Mouse (Mus musculus): Measurements from ENCODE around the gene Gapvd1. TPM values are rescaled to one million over a fixed set of nuclear protein-coding genes. Genes with fewer than 3 reads are reported as not detected.
A peak's percentile ranks its signal among the peaks of the same experiment; 100 is the strongest.

The Gapvd1 gene
- polyA plus RNA-seq, 1 experiment from 2014 or later, result 90.4 TPM

- no peak overlapping the region for H3K27ac ChIP-seq
- H3K27me3 ChIP-seq (ENCODE audit: insufficient read depth, poor library complexity, severe bottlenecking), result no peaks in the 10 kb centered on the region
- no peak overlapping the region for H3K4me3 ChIP-seq
- 95% methylated on average over 8 of the region's 8 CpGs for WGBS
- H3K4me1 ChIP-seq (replicated peaks), result no peaks in the 10 kb centered on the region
- no peak for DNase-seq (ENCODE audit: low spot score)
- peaks cover 70% of the 10 kb centered on the region for H3K36me3 ChIP-seq
- H3K9me3 ChIP-seq, result no peaks in the 10 kb centered on the region
These were observed 27.8 kb downstream of the Gapvd1 start for GRCm38 (mm10) chr2:34727045-34727728.

- no peak overlapping the region for H3K4me3 ChIP-seq
- no peak overlapping the region for H3K27ac ChIP-seq
- WGBS, result 96% methylated on average over 5 of the region's 5 CpGs
- peaks cover 87% of the 10 kb centered on the region for H3K36me3 ChIP-seq
- no peak for DNase-seq (ENCODE audit: low spot score)
- no peaks in the 10 kb centered on the region for H3K4me1 ChIP-seq (replicated peaks)
- H3K27me3 ChIP-seq (ENCODE audit: insufficient read depth, poor library complexity, severe bottlenecking), result no peaks in the 10 kb centered on the region
- no peaks in the 10 kb centered on the region for H3K9me3 ChIP-seq
These were observed 29.8 kb downstream of the Gapvd1 start for GRCm38 (mm10) chr2:34725269-34725668.

GRCm38 (mm10) chr2:34718196-34718595 lies 36.8 kb downstream of the Gapvd1 start:
- DNase-seq (ENCODE audit: low spot score), result no peak
- H3K27me3 ChIP-seq (ENCODE audit: insufficient read depth, poor library complexity, severe bottlenecking), result no peaks in the 10 kb centered on the region
- no peaks in the 10 kb centered on the region for H3K4me1 ChIP-seq (replicated peaks)
- WGBS, result 88% methylated on average over 2 of the region's 2 CpGs
- peaks cover 90% of the 10 kb centered on the region for H3K36me3 ChIP-seq
- no peak overlapping the region for H3K27ac ChIP-seq
- no peaks in the 10 kb centered on the region for H3K9me3 ChIP-seq
- H3K4me3 ChIP-seq, result no peak overlapping the region

- 93% methylated on average over 6 of the region's 6 CpGs for WGBS
- Histone ChIP-seq H3K27me3 (ENCODE audit: insufficient read depth, poor library complexity, severe bottlenecking) (no peaks in the 10 kb centered on the region), H3K4me3 (no peak overlapping the region), H3K27ac (no peak overlapping the region), H3K9me3 (no peaks in the 10 kb centered on the region), H3K36me3 (peaks cover 95% of the 10 kb centered on the region), H3K4me1 (replicated peaks) (no peaks in the 10 kb centered on the region)
- no peak for DNase-seq (ENCODE audit: low spot score)
These were observed 43.1 kb downstream of the Gapvd1 start for GRCm38 (mm10) chr2:34711904-34712303.

- Histone ChIP-seq H3K4me1 (replicated peaks) (no peaks in the 10 kb centered on the region), H3K27ac (no peak overlapping the region), H3K27me3 (ENCODE audit: insufficient read depth, poor library complexity, severe bottlenecking) (no peaks in the 10 kb centered on the region), H3K36me3 (peaks cover 100% of the 10 kb centered on the region), H3K4me3 (no peak overlapping the region), H3K9me3 (no peaks in the 10 kb centered on the region)
- DNase-seq (ENCODE audit: low spot score), result no peak
- WGBS, result 94% methylated on average over 1 of the region's 1 CpGs
These were observed 46.4 kb downstream of the Gapvd1 start for GRCm38 (mm10) chr2:34708675-34709074.

GRCm38 (mm10) chr2:34696592-34696991 lies 58.4 kb downstream of the Gapvd1 start:
- H3K4me1 ChIP-seq (replicated peaks), result no peaks in the 10 kb centered on the region
- no peaks in the 10 kb centered on the region for H3K27me3 ChIP-seq (ENCODE audit: insufficient read depth, poor library complexity, severe bottlenecking)
- no peak overlapping the region for H3K4me3 ChIP-seq
- peaks cover 96% of the 10 kb centered on the region for H3K36me3 ChIP-seq
- no peak for DNase-seq (ENCODE audit: low spot score)
- no peaks in the 10 kb centered on the region for H3K9me3 ChIP-seq
- no peak overlapping the region for H3K27ac ChIP-seq

GRCm38 (mm10) chr2:34692861-34693260 lies 62.2 kb downstream of the Gapvd1 start:
- Histone ChIP-seq H3K4me3 (no peak overlapping the region), H3K36me3 (peaks cover 97% of the 10 kb centered on the region), H3K27me3 (ENCODE audit: insufficient read depth, poor library complexity, severe bottlenecking) (no peaks in the 10 kb centered on the region), H3K4me1 (replicated peaks) (no peaks in the 10 kb centered on the region), H3K9me3 (no peaks in the 10 kb centered on the region), H3K27ac (no peak overlapping the region)
- DNase-seq (ENCODE audit: low spot score), result no peak
- 97% methylated on average over 10 of the region's 10 CpGs for WGBS

- Histone ChIP-seq H3K9me3 (no peaks in the 10 kb centered on the region), H3K27me3 (ENCODE audit: insufficient read depth, poor library complexity, severe bottlenecking) (no peaks in the 10 kb centered on the region), H3K36me3 (peaks cover 83% of the 10 kb centered on the region), H3K4me1 (replicated peaks) (no peaks in the 10 kb centered on the region), H3K27ac (no peak overlapping the region), H3K4me3 (no peak overlapping the region)
- DNase-seq (ENCODE audit: low spot score), result no peak
- WGBS, result 95% methylated on average over 9 of the region's 9 CpGs
These were observed 70.8 kb downstream of the Gapvd1 start for GRCm38 (mm10) chr2:34684076-34684870.

- Histone ChIP-seq H3K9me3 (no peaks in the 10 kb centered on the region), H3K27ac (no peak overlapping the region), H3K4me1 (replicated peaks) (no peaks in the 10 kb centered on the region), H3K4me3 (no peak overlapping the region), H3K36me3 (peaks cover 74% of the 10 kb centered on the region), H3K27me3 (ENCODE audit: insufficient read depth, poor library complexity, severe bottlenecking) (no peaks in the 10 kb centered on the region)
- WGBS, result 88% methylated on average over 4 of the region's 4 CpGs
- no peak for DNase-seq (ENCODE audit: low spot score)
These were observed 77.1 kb downstream of the Gapvd1 start for GRCm38 (mm10) chr2:34677976-34678375.

- DNase-seq (ENCODE audit: low spot score), result no peak
- Histone ChIP-seq H3K4me1 (replicated peaks) (peaks cover 4% of the 10 kb centered on the region; the same call in 1 of the 2 replicates), H3K4me3 (no peak overlapping the region), H3K27me3 (ENCODE audit: insufficient read depth, poor library complexity, severe bottlenecking) (no peaks in the 10 kb centered on the region), H3K36me3 (peaks cover 65% of the 10 kb centered on the region), H3K27ac (no peak overlapping the region), H3K9me3 (no peaks in the 10 kb centered on the region)
- 95% methylated on average over 8 of the region's 8 CpGs for WGBS
These were observed 78.0 kb downstream of the Gapvd1 start for GRCm38 (mm10) chr2:34677061-34677460.

GRCm38 (mm10) chr2:34673846-34674245 lies 81.2 kb downstream of the Gapvd1 start:
- Histone ChIP-seq H3K4me3 (no peak overlapping the region), H3K27me3 (ENCODE audit: insufficient read depth, poor library complexity, severe bottlenecking) (peaks cover 17% of the 10 kb centered on the region), H3K4me1 (replicated peaks) (peaks cover 22% of the 10 kb centered on the region), H3K27ac (no peak overlapping the region), H3K36me3 (peaks cover 50% of the 10 kb centered on the region), H3K9me3 (no peaks in the 10 kb centered on the region)
- 91% methylated on average over 11 of the region's 11 CpGs for WGBS
- no peak for DNase-seq (ENCODE audit: low spot score)

- peaks cover 38% of the 10 kb centered on the region for H3K4me1 ChIP-seq (replicated peaks)
- H3K27ac ChIP-seq, result peak overlapping the region; percentile 83
- H3K27me3 ChIP-seq (ENCODE audit: insufficient read depth, poor library complexity, severe bottlenecking), result peaks cover 40% of the 10 kb centered on the region
- H3K36me3 ChIP-seq, result peaks cover 27% of the 10 kb centered on the region
- peak; percentile 72 for DNase-seq (ENCODE audit: low spot score)
- peak overlapping the region; percentile 56 for H3K4me3 ChIP-seq
- no peaks in the 10 kb centered on the region for H3K9me3 ChIP-seq
- 38% methylated on average over 31 of the region's 31 CpGs for WGBS
These were observed 83.5 kb downstream of the Gapvd1 start for GRCm38 (mm10) chr2:34671385-34672026.

- no peak for DNase-seq (ENCODE audit: low spot score)
- Histone ChIP-seq H3K4me1 (replicated peaks) (peaks cover 38% of the 10 kb centered on the region), H3K9me3 (no peaks in the 10 kb centered on the region), H3K4me3 (no peak overlapping the region), H3K36me3 (peaks cover 17% of the 10 kb centered on the region), H3K27ac (no peak overlapping the region), H3K27me3 (ENCODE audit: insufficient read depth, poor library complexity, severe bottlenecking) (peaks cover 43% of the 10 kb centered on the region)
- 87% methylated on average over 6 of the region's 6 CpGs for WGBS
These were observed 84.6 kb downstream of the Gapvd1 start for GRCm38 (mm10) chr2:34670470-34670869.

Data from hindbrain, embryonic 10.5 days (tissue).